Mouse (Mus musculus): Measurements from ENCODE around the gene Hist1h2bc. TPM values are rescaled to one million over a fixed set of nuclear protein-coding genes. Genes with fewer than 3 reads are reported as not detected.

Gene Hist1h2bc
- polyA plus RNA-seq, 1 experiment from 2014 or later = 15.1 TPM

- 55% methylated on average over 4 of the region's 4 CpGs for WGBS
- peak overlapping the region; percentile 60 for H3K9ac ChIP-seq
- peak overlapping the region; percentile 43 for H3K4me3 ChIP-seq (replicated peaks; ENCODE audit: low read length)
- ATAC-seq (ENCODE audit: low FRiP score) = no peak
- H3K27ac ChIP-seq = no peak overlapping the region
- H3K4me2 ChIP-seq (replicated peaks) = peak overlapping the region; percentile 72
- H3K4me1 ChIP-seq (replicated peaks; ENCODE audit: control insufficient read depth, insufficient read depth, low read length) = peaks cover 18% of the 10 kb centered on the region
- no peaks in the 10 kb centered on the region for H3K27me3 ChIP-seq (ENCODE audit: control insufficient read depth, insufficient read depth, low read length)
- no peaks in the 10 kb centered on the region for H3K9me3 ChIP-seq (ENCODE audit: control insufficient read depth, low read length)
- H3K36me3 ChIP-seq (replicated peaks; ENCODE audit: control insufficient read depth, insufficient read depth) = no peaks in the 10 kb centered on the region
- DNase-seq (ENCODE audit: low spot score) = no peak
Observed at GRCm38 (mm10) chr13:23685966-23686365, 2.0 kb downstream of the Hist1h2bc start.

GRCm38 (mm10) chr13:23687181-23687580 lies 3.2 kb downstream of the Hist1h2bc start:
- Histone ChIP-seq H3K27me3 (ENCODE audit: control insufficient read depth, insufficient read depth, low read length) (no peaks in the 10 kb centered on the region), H3K4me3 (replicated peaks; ENCODE audit: low read length) (no peak overlapping the region), H3K36me3 (replicated peaks; ENCODE audit: control insufficient read depth, insufficient read depth) (no peaks in the 10 kb centered on the region), H3K27ac (no peak overlapping the region), H3K4me2 (replicated peaks) (no peak overlapping the region), H3K9ac (no peak overlapping the region), H3K9me3 (ENCODE audit: control insufficient read depth, low read length) (no peaks in the 10 kb centered on the region), H3K4me1 (replicated peaks; ENCODE audit: control insufficient read depth, insufficient read depth, low read length) (peaks cover 18% of the 10 kb centered on the region)
- ATAC-seq (ENCODE audit: low FRiP score) (no peak), DNase-seq (ENCODE audit: low spot score) (no peak)
- 91% methylated on average over 4 of the region's 4 CpGs for WGBS

- H3K9me3 ChIP-seq (ENCODE audit: control insufficient read depth, low read length) = no peaks in the 10 kb centered on the region
- H3K27me3 ChIP-seq (ENCODE audit: control insufficient read depth, insufficient read depth, low read length) = no peaks in the 10 kb centered on the region
- H3K36me3 ChIP-seq (replicated peaks; ENCODE audit: control insufficient read depth, insufficient read depth) = no peaks in the 10 kb centered on the region
- no peak overlapping the region for H3K9ac ChIP-seq
- 96% methylated on average over 7 of the region's 7 CpGs for WGBS
- peaks cover 14% of the 10 kb centered on the region for H3K4me1 ChIP-seq (replicated peaks; ENCODE audit: control insufficient read depth, insufficient read depth, low read length)
- DNase-seq (ENCODE audit: low spot score) = no peak
- no peak overlapping the region for H3K4me3 ChIP-seq (replicated peaks; ENCODE audit: low read length)
- H3K27ac ChIP-seq = no peak overlapping the region
- no peak for ATAC-seq (ENCODE audit: low FRiP score)
- no peak overlapping the region for H3K4me2 ChIP-seq (replicated peaks)
Observed at GRCm38 (mm10) chr13:23687907-23688306, 3.9 kb downstream of the Hist1h2bc start.

GRCm38 (mm10) chr13:23688956-23689355 lies 5.0 kb downstream of the Hist1h2bc start:
- no peak for ATAC-seq (ENCODE audit: low FRiP score)
- Histone ChIP-seq H3K4me3 (replicated peaks; ENCODE audit: low read length) (no peak overlapping the region), H3K9me3 (ENCODE audit: control insufficient read depth, low read length) (no peaks in the 10 kb centered on the region), H3K27ac (no peak overlapping the region), H3K4me1 (replicated peaks; ENCODE audit: control insufficient read depth, insufficient read depth, low read length) (peaks cover 10% of the 10 kb centered on the region), H3K4me2 (replicated peaks) (no peak overlapping the region), H3K36me3 (replicated peaks; ENCODE audit: control insufficient read depth, insufficient read depth) (no peaks in the 10 kb centered on the region), H3K9ac (no peak overlapping the region), H3K27me3 (ENCODE audit: control insufficient read depth, insufficient read depth, low read length) (no peaks in the 10 kb centered on the region)
- DNase-seq (ENCODE audit: low spot score) = no peak
- 93% methylated on average over 2 of the region's 2 CpGs for WGBS

GRCm38 (mm10) chr13:23689459-23689858 lies 5.5 kb downstream of the Hist1h2bc start:
- no peak overlapping the region for H3K4me2 ChIP-seq (replicated peaks)
- H3K27me3 ChIP-seq (ENCODE audit: control insufficient read depth, insufficient read depth, low read length) = no peaks in the 10 kb centered on the region
- H3K36me3 ChIP-seq (replicated peaks; ENCODE audit: control insufficient read depth, insufficient read depth) = no peaks in the 10 kb centered on the region
- DNase-seq (ENCODE audit: low spot score) (no peak), ATAC-seq (ENCODE audit: low FRiP score) (no peak)
- no peaks in the 10 kb centered on the region for H3K9me3 ChIP-seq (ENCODE audit: control insufficient read depth, low read length)
- H3K9ac ChIP-seq = no peak overlapping the region
- H3K4me1 ChIP-seq (replicated peaks; ENCODE audit: control insufficient read depth, insufficient read depth, low read length) = peaks cover 10% of the 10 kb centered on the region
- H3K4me3 ChIP-seq (replicated peaks; ENCODE audit: low read length) = no peak overlapping the region
- WGBS = 86% methylated on average over 2 of the region's 2 CpGs
- no peak overlapping the region for H3K27ac ChIP-seq

- ATAC-seq (ENCODE audit: low FRiP score) (no peak), DNase-seq (ENCODE audit: low spot score) (no peak)
- H3K36me3 ChIP-seq (replicated peaks; ENCODE audit: control insufficient read depth, insufficient read depth) = no peaks in the 10 kb centered on the region
- H3K4me3 ChIP-seq (replicated peaks; ENCODE audit: low read length) = no peak overlapping the region
- H3K4me1 ChIP-seq (replicated peaks; ENCODE audit: control insufficient read depth, insufficient read depth, low read length) = no peaks in the 10 kb centered on the region; the same call in 1 of the 2 replicates
- H3K9me3 ChIP-seq (ENCODE audit: control insufficient read depth, low read length) = no peaks in the 10 kb centered on the region
- no peaks in the 10 kb centered on the region for H3K27me3 ChIP-seq (ENCODE audit: control insufficient read depth, insufficient read depth, low read length)
- H3K27ac ChIP-seq = no peak overlapping the region
- no peak overlapping the region for H3K4me2 ChIP-seq (replicated peaks)
- H3K9ac ChIP-seq = no peak overlapping the region
- 87% methylated on average over 6 of the region's 6 CpGs for WGBS
Observed at GRCm38 (mm10) chr13:23693856-23694440, 9.9 kb downstream of the Hist1h2bc start.

- no peak overlapping the region for H3K27ac ChIP-seq
- no peak overlapping the region for H3K4me2 ChIP-seq (replicated peaks)
- 94% methylated on average over 9 of the region's 9 CpGs for WGBS
- H3K27me3 ChIP-seq (ENCODE audit: control insufficient read depth, insufficient read depth, low read length) = no peaks in the 10 kb centered on the region
- H3K4me1 ChIP-seq (replicated peaks; ENCODE audit: control insufficient read depth, insufficient read depth, low read length) = no peaks in the 10 kb centered on the region; the same call in 1 of the 2 replicates
- no peaks in the 10 kb centered on the region for H3K9me3 ChIP-seq (ENCODE audit: control insufficient read depth, low read length)
- no peaks in the 10 kb centered on the region for H3K36me3 ChIP-seq (replicated peaks; ENCODE audit: control insufficient read depth, insufficient read depth)
- H3K9ac ChIP-seq = no peak overlapping the region
- ATAC-seq (ENCODE audit: low FRiP score) = no peak
- DNase-seq (ENCODE audit: low spot score) = no peak
- H3K4me3 ChIP-seq (replicated peaks; ENCODE audit: low read length) = no peak overlapping the region
Observed at GRCm38 (mm10) chr13:23694956-23695355, 11.0 kb downstream of the Hist1h2bc start.

GRCm38 (mm10) chr13:23695514-23695913 lies 11.5 kb downstream of the Hist1h2bc start, which contains the start of gene Hist1h1t:
TSS of gene Hist1h1t (plus strand) at chr13:23695814.
- Histone ChIP-seq H3K27me3 (ENCODE audit: control insufficient read depth, insufficient read depth, low read length) (no peaks in the 10 kb centered on the region), H3K4me2 (replicated peaks) (no peak within 1 kb of the TSS), H3K4me1 (replicated peaks; ENCODE audit: control insufficient read depth, insufficient read depth, low read length) (no peaks in the 10 kb centered on the region; the same call in 1 of the 2 replicates), H3K36me3 (replicated peaks; ENCODE audit: control insufficient read depth, insufficient read depth) (no peaks in the 10 kb centered on the region), H3K9me3 (ENCODE audit: control insufficient read depth, low read length) (no peaks in the 10 kb centered on the region), H3K9ac (no peak within 1 kb of the TSS), H3K4me3 (replicated peaks; ENCODE audit: low read length) (no peak within 1 kb of the TSS), H3K27ac (no peak within 1 kb of the TSS)
- ATAC-seq (ENCODE audit: low FRiP score) = no peak
- no peak for DNase-seq (ENCODE audit: low spot score)
- 55% methylated on average over 13 of the region's 13 CpGs for WGBS

GRCm38 (mm10) chr13:23696061-23696474 lies 12.1 kb downstream of the Hist1h2bc start:
- H3K27ac ChIP-seq = no peak overlapping the region
- ATAC-seq (ENCODE audit: low FRiP score) (no peak), DNase-seq (ENCODE audit: low spot score) (no peak)
- H3K9ac ChIP-seq = no peak overlapping the region
- no peaks in the 10 kb centered on the region for H3K9me3 ChIP-seq (ENCODE audit: control insufficient read depth, low read length)
- H3K36me3 ChIP-seq (replicated peaks; ENCODE audit: control insufficient read depth, insufficient read depth) = no peaks in the 10 kb centered on the region
- H3K27me3 ChIP-seq (ENCODE audit: control insufficient read depth, insufficient read depth, low read length) = no peaks in the 10 kb centered on the region
- no peak overlapping the region for H3K4me3 ChIP-seq (replicated peaks; ENCODE audit: low read length)
- WGBS = 61% methylated on average over 15 of the region's 15 CpGs
- no peaks in the 10 kb centered on the region; the same call in 1 of the 2 replicates for H3K4me1 ChIP-seq (replicated peaks; ENCODE audit: control insufficient read depth, insufficient read depth, low read length)
- H3K4me2 ChIP-seq (replicated peaks) = no peak overlapping the region

All from hindbrain, embryonic 14.5 days (tissue).